Comparison of ENCODE assay signal across 22 mouse cellular contexts in genomic region chr12:109615371-109615770, GRCm38 (mm10). TPM values are rescaled to one million over a fixed set of nuclear protein-coding genes. Genes with fewer than 3 reads are reported as not detected.
DNase-seq lines count a peak whose midpoint lies in the region; ATAC-seq and TF ChIP-seq lines count a peak whose summit lies in the region.
"Had no signal": no experiment of that assay in that cellular context is flagged by ENCODE, and none has a peak within 500 bp of the region (broad histone marks: within the 10 kb centered on the region; RNA-seq: fewer than 3 reads in every experiment).

No protein-coding gene starts in this region.

- TF ChIP-seq CTCF in heart, postnatal 0 days (IDR thresholded peaks at IDR 0.05; ENCODE audit: low read depth), result no peak
- TF ChIP-seq CTCF in stomach, postnatal 0 days (IDR thresholded peaks at IDR 0.05; ENCODE audit: low read depth), result no peak

- H3K9me3 ChIP-seq in heart, postnatal 0 days (replicated peaks; ENCODE audit: control insufficient read depth, low read length), result no peaks in the 10 kb centered on the region
- H3K9me3 ChIP-seq in neural tube, embryonic 15.5 days (replicated peaks), result no peaks in the 10 kb centered on the region
- H3K9me3 ChIP-seq in stomach, postnatal 0 days (ENCODE audit: control insufficient read depth, low read length), result no peaks in the 10 kb centered on the region
- H3K9me3 ChIP-seq: embryonic facial prominence, embryonic 15.5 days had no signal

- H3K4me2 ChIP-seq in heart, postnatal 0 days (ENCODE audit: low read depth, low read length), result no peak overlapping the region
- no peak overlapping the region for H3K4me2 ChIP-seq in neural tube, embryonic 15.5 days
- no peak overlapping the region for H3K4me2 ChIP-seq in stomach, postnatal 0 days (replicated peaks; ENCODE audit: low read depth)
- H3K4me2 ChIP-seq: embryonic facial prominence, embryonic 15.5 days; heart, embryonic 13.5 days; hindbrain, embryonic 12.5 days had no signal

- H3K36me3 ChIP-seq in heart, postnatal 0 days (replicated peaks; ENCODE audit: control insufficient read depth, insufficient read depth, low read length), result no peaks in the 10 kb centered on the region
- peaks cover 53% of the 10 kb centered on the region for H3K36me3 ChIP-seq in neural tube, embryonic 15.5 days
- no peaks in the 10 kb centered on the region for H3K36me3 ChIP-seq in stomach, postnatal 0 days (ENCODE audit: control insufficient read depth, insufficient read depth, low read length)

- no peak overlapping the region for H3K4me3 ChIP-seq in heart, postnatal 0 days (ENCODE audit: low read depth, low read length)
- no peak overlapping the region for H3K4me3 ChIP-seq in neural tube, embryonic 15.5 days (replicated peaks)
- H3K4me3 ChIP-seq in stomach, postnatal 0 days (ENCODE audit: low read depth, low read length), result no peak overlapping the region
- H3K4me3 ChIP-seq: embryonic facial prominence, embryonic 15.5 days; heart, embryonic 13.5 days; hindbrain, embryonic 12.5 days had no signal

- no peak overlapping the region for H3K9ac ChIP-seq in heart, postnatal 0 days (replicated peaks; ENCODE audit: low read depth, low read length)
- H3K9ac ChIP-seq in neural tube, embryonic 15.5 days (replicated peaks), result no peak overlapping the region
- no peak overlapping the region for H3K9ac ChIP-seq in stomach, postnatal 0 days (ENCODE audit: low read length)
- H3K9ac ChIP-seq: embryonic facial prominence, embryonic 15.5 days; forebrain, postnatal 0 days; heart, embryonic 13.5 days; hindbrain, embryonic 12.5 days had no signal

- H3K4me1 ChIP-seq in heart, postnatal 0 days (ENCODE audit: control insufficient read depth, insufficient read depth), result no peaks in the 10 kb centered on the region
- H3K4me1 ChIP-seq in neural tube, embryonic 15.5 days, result peaks cover 18% of the 10 kb centered on the region
- H3K4me1 ChIP-seq in stomach, postnatal 0 days (replicated peaks; ENCODE audit: control insufficient read depth, insufficient read depth), result no peaks in the 10 kb centered on the region
- H3K4me1 ChIP-seq: embryonic facial prominence, embryonic 15.5 days; heart, embryonic 13.5 days had no signal

- 25% methylated on average over 8 of the region's 8 CpGs for WGBS in heart, postnatal 0 days
- 73% methylated on average over 8 of the region's 8 CpGs for WGBS in neural tube, embryonic 15.5 days
- 49% methylated on average over 8 of the region's 8 CpGs for whole genome bisulfite sequencing in stomach, postnatal 0 days

- DNase-seq in heart, postnatal 0 days (ENCODE audit: low spot score), result no peak
- DNase-seq in heart, adult 8-10 months (ENCODE audit: low spot score), result no peak
- peak; percentile 13 for DNase-seq in neural tube, embryonic 10.5 days (ENCODE audit: extremely low spot score, low spot score)
- peak; percentile 67 for DNase-seq in adrenal gland, postnatal 14 days
- DNase-seq in stomach, postnatal 0 days (ENCODE audit: low spot score), result no peak
- no peak for DNase-seq in c-Kit-positive CD71-positive TER-119-positive erythroid progenitor cells, embryonic 14.5 days (ENCODE audit: low spot score)
- DNase-seq: cerebellum, adult 11-12 months; cerebellum, postnatal 25 days; forebrain, postnatal 0 days; lung, adult 18-20 months; lung, postnatal 4 days; retina, postnatal 1 day; thymus, postnatal 36 days had no signal

- ATAC-seq in heart, postnatal 0 days (ENCODE audit: insufficient read depth, low read depth), result peak; percentile 33; the same call in 1 of the 2 replicates
- no peak for ATAC-seq in neural tube, embryonic 15.5 days (ENCODE audit: low FRiP score)
- 0 out of 2 replicates have a peak, but pooled peaks have one; percentile 36 for ATAC-seq in stomach, postnatal 0 days (ENCODE audit: low FRiP score, low TSS enrichment)
- ATAC-seq: forebrain, postnatal 0 days; inflammation-experienced regulatory T-cells, adult 6 months; Patski had no signal

- peaks cover 18% of the 10 kb centered on the region; the same call in 1 of the 2 replicates for H3K27me3 ChIP-seq in heart, postnatal 0 days (ENCODE audit: control insufficient read depth, insufficient read depth, low read length)
- no peaks in the 10 kb centered on the region for H3K27me3 ChIP-seq in neural tube, embryonic 15.5 days (replicated peaks)
- H3K27me3 ChIP-seq in stomach, postnatal 0 days (ENCODE audit: control insufficient read depth, insufficient read depth, low read length), result no peaks in the 10 kb centered on the region

- H3K27ac ChIP-seq in heart, postnatal 0 days (ENCODE audit: low read depth), result no peak overlapping the region
- no peak overlapping the region for H3K27ac ChIP-seq in neural tube, embryonic 15.5 days (replicated peaks)
- H3K27ac ChIP-seq in stomach, postnatal 0 days (replicated peaks), result no peak overlapping the region
- H3K27ac ChIP-seq: embryonic facial prominence, embryonic 15.5 days; heart, embryonic 13.5 days; hindbrain, embryonic 12.5 days had no signal

- no peak for TF ChIP-seq EP300 in heart, postnatal 0 days (IDR thresholded peaks at IDR 0.05; ENCODE audit: low read depth)
- no peak for TF ChIP-seq EP300 in stomach, postnatal 0 days (optimal IDR thresholded peaks at IDR 0.05)

RNA-seq across cellular contexts. Expression of gene Rtl1, which starts 15.2 kb away (rescaled TPM):
- total RNA-seq in heart, postnatal 0 days (2014; rRNA removed; ENCODE audit: low replicate concordance), result 0.15 and 0.23 TPM in 2 replicates
- polyA plus RNA-seq in heart, postnatal 0 days (2015; fragmentation: Nextera tagmentation; extraction: Ambion mirVana), result 0.14 and 0.16 TPM in 2 replicates
- under 1 TPM in 1 of 4 experiments, not detected in 3; 0.05 TPM for total RNA-seq in heart, adult 8-10 months (2022)
- 1.7 and 2.6 TPM in 2 replicates for polyA plus RNA-seq in neural tube, embryonic 15.5 days (2015; fragmentation: Nextera tagmentation; extraction: Ambion mirVana)
- total RNA-seq in adrenal gland, postnatal 14 days (2021), result 4.4 and 4.5 TPM in 2 replicates
- polyA plus RNA-seq in stomach, postnatal 0 days (2015; fragmentation: Nextera tagmentation; extraction: Ambion mirVana), result 0.33 and 0.35 TPM in 2 replicates
- total RNA-seq: gastrocnemius, adult 8-10 months; granulocyte monocyte progenitor cell, adult 5-6 weeks; liver, adult 2 months had no signal
- polyA plus RNA-seq: inflammation-experienced regulatory T-cells, adult 6 months; liver, adult 2 months; Patski had no signal

Comparison
In these comparisons a context has a peak if more than half of its experiments do, and no peak if none do; other contexts are left out.
1. DNase-seq: peak in neural tube, embryonic 10.5 days (single experiment) and adrenal gland, postnatal 14 days (single experiment); none in heart, postnatal 0 days (single experiment), heart, adult 8-10 months (single experiment), stomach, postnatal 0 days (single experiment) and c-Kit-positive CD71-positive TER-119-positive erythroid progenitor cells, embryonic 14.5 days (single experiment).